Mouse (Mus musculus): ENCODE data around the gene Dnaja2.

GRCm38 (mm10) chr8:85517956-85518355, 37.2 kb downstream of the Dnaja2 start:
- no peak for TF ChIP-seq CTCF (IDR thresholded peaks at IDR 0.05)
- no peak for TF ChIP-seq EP300 (IDR thresholded peaks at IDR 0.05; ENCODE audit: insufficient read depth, low read depth, low read length)
- TF ChIP-seq POLR2A (IDR thresholded peaks at IDR 0.05; ENCODE audit: insufficient read depth, low read depth, low read length) = no peak
